Mouse (Mus musculus) ES-Bruce4 (cell line): ENCODE measurements around the gene Cd6. TPM values are rescaled to one million over a fixed set of nuclear protein-coding genes. Genes with fewer than 3 reads are reported as not detected.

Experiments
- H3K27ac ChIP-seq: 2 replicates; pipeline ENCODE4 v1.5.1; 2012; ENCODE audit warnings: low read length, inconsistent platforms; ENCODE audit not compliant: insufficient read depth
- H3K27me3 ChIP-seq: 2 replicates; pipeline ENCODE4 v1.6.1; 2012; ENCODE audit warnings: mild to moderate bottlenecking, low read length, inconsistent platforms; ENCODE audit not compliant: control insufficient read depth, poor library complexity, insufficient read depth, severe bottlenecking
- H3K36me3 ChIP-seq: 2 replicates; pipeline ENCODE4 v1.6.1; 2012; ENCODE audit warnings: inconsistent platforms, mild to moderate bottlenecking, low read length, moderate library complexity; ENCODE audit not compliant: control insufficient read depth, poor library complexity, insufficient read depth, severe bottlenecking
- H3K4me1 ChIP-seq: one replicate; pipeline ENCODE4 v1.8.1; 2011; ENCODE audit warnings: low read length; ENCODE audit not compliant: control insufficient read depth, insufficient read depth
- H3K4me3 ChIP-seq: 2 replicates; pipeline ENCODE4 v1.5.1; 2011; ENCODE audit warnings: low read depth, mild to moderate bottlenecking, low read length
- H3K9ac ChIP-seq: 2 replicates; pipeline ENCODE4 v1.6.1; 2012; ENCODE audit warnings: low read depth, mild to moderate bottlenecking, inconsistent platforms; ENCODE audit not compliant: poor library complexity, severe bottlenecking
- H3K9me3 ChIP-seq: replicated peaks from 2 replicates; pipeline ENCODE4 v1.6.1; 2012; ENCODE audit warnings: mild to moderate bottlenecking, low read length, inconsistent platforms; ENCODE audit not compliant: control insufficient read depth, poor library complexity, insufficient read depth, severe bottlenecking
- CTCF ChIP-seq: IDR thresholded peaks from one replicate; pipeline ENCODE4 v1.8.1; 2011; ENCODE audit warnings: low read depth, low read length
- EP300 ChIP-seq: IDR thresholded peaks from 2 replicates; pipeline ENCODE4 v1.6.1; 2011; ENCODE audit warnings: low read depth, low read length; ENCODE audit not compliant: insufficient read depth
- POLR2A ChIP-seq: IDR thresholded peaks from one replicate; pipeline ENCODE4 v1.8.1; 2011; ENCODE audit warnings: low read length; ENCODE audit not compliant: insufficient read depth
- polyA plus RNA-seq: library from polyadenylated mRNA; stranded (reverse); fragments of >200 nt; gene quantifications from 2 replicates; pipeline ENCODE4 v1.2.4, GENCODE M21; 2011; ENCODE audit warnings: low read depth; ENCODE audit not compliant: missing spikeins, insufficient read depth, insufficient read length

The Cd6 gene
- polyA plus RNA-seq, 1 experiment: not detected

DNA sequence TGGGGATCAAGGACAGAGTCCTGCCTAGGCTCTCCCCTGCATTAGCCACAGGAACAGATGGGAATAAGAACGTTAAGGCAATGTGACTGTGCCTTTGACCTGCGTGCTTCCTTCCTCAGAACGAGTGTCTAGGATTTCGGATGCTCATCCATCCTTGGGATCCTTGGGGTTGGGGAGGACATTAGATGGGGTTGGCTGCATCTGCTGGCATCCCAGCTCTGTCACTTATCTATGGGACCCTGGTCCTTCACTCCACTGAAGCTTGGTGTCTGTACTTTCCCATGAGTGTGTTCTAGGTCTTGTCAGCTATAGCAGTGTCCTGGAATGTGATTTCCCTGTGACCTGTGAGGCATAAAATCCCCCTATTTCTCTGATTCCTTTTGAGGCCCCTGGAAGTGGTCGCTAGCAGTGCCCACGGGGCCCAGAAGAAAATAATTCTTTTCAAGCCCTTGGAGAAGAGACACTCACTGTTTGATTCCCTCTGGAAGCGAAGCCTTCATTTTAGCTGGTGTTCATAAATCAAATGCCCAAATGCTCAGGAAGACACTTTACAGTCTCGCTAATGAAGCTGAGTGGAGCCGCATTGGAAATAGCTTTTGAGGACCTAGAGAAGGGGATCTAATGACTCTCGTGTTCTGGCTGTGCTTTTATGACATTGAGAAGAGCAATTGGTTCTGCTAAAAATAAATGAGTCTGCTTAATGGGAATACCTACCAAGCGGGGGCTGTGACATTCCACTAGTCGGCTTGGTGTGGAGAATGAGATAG lies 60.2 kb downstream of the Cd6 start:
- no peak overlapping the region for H3K27ac ChIP-seq

DNA sequence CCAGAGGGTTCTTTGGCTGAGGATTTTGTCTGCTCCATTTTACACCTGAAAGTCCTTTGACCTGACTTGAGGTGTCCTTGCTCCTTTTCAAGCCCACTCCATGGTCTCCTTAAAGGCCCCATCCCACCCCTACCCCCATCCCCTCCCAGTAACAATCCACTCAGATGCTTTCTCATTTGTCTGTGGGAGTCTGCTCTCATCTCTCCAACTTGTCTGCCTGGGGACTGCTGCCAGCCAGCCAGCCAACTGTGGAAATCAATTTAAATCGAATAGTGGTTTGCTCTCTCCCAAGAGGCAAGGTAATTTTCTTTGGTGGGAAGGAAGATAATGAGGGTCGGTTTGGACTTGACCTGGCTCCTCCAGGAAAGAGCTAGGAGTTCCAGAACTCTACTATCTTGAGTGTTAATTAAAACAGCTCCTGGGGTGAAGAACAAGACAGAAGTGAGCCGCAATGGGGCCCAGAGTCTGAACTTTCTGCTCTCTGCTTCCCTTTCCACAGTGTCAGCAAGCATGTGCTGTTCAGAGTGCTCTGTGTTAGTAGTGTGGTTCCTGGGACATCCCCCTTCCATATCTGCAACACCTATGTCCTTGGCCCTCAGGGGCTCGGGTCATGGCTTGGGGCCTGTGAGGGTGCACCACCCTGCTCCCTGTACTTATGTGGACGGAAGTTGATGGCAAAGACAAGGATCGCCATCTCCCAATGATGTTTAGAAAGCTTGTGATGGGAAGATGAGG lies 61.0 kb downstream of the Cd6 start:
- Histone ChIP-seq H3K27me3 (no peaks in the 10 kb centered on the region), H3K9me3 (no peaks in the 10 kb centered on the region), H3K36me3 (no peaks in the 10 kb centered on the region), H3K4me3 (no peak overlapping the region), H3K9ac (no peak overlapping the region), H3K27ac (no peak overlapping the region), H3K4me1 (no peaks in the 10 kb centered on the region)
- no peak for TF ChIP-seq EP300

More for the DNA sequence above, 60.2 kb downstream of the Cd6 start:
- no peaks in the 10 kb centered on the region for H3K4me1 ChIP-seq
- TF ChIP-seq CTCF (no peak), EP300 (no peak), POLR2A (no peak)
- H3K36me3 ChIP-seq: no peaks in the 10 kb centered on the region
- no peak overlapping the region for H3K4me3 ChIP-seq
- no peaks in the 10 kb centered on the region for H3K9me3 ChIP-seq
- no peak overlapping the region for H3K9ac ChIP-seq
- no peaks in the 10 kb centered on the region for H3K27me3 ChIP-seq

GRCm38 (mm10) chr19:10767631-10768030 lies 62.2 kb downstream of the Cd6 start:
- no peak overlapping the region for H3K27ac ChIP-seq
- H3K4me1 ChIP-seq: no peaks in the 10 kb centered on the region
- H3K36me3 ChIP-seq: no peaks in the 10 kb centered on the region
- no peak overlapping the region for H3K4me3 ChIP-seq
- H3K9ac ChIP-seq: no peak overlapping the region
- H3K9me3 ChIP-seq: no peaks in the 10 kb centered on the region
- no peak for TF ChIP-seq CTCF
- TF ChIP-seq EP300: no peak
- H3K27me3 ChIP-seq: no peaks in the 10 kb centered on the region

DNA sequence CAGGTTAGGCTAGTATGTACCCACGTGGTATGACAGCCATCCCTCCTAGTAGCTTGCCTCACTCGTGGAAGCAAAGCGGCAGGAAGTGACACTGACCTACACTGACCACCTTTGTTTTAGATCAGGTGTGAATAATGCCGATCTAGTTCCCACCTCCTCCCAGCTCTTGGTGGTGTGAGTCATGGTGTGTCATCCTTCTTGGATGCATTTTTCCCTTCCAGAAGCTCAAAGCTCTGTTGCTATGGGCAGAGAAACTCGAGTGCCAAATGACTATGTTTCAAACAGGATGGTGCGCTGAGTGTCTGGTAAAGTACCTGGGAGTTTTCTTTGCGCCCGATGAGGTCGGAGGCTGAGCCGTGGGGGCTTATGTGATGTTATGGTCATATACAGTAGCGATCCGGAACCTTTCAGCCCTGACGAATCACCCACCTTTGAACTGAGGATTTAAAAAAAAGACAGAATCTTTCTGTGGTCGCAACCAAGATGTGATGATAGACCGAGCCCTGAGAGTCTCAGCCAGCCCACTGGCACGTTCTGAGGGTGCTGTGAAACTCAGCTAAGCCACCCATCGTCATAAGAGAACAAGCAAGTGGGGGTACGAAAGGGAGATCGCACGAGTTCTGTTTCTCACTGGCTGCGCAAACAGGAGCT lies 66.4 kb downstream of the Cd6 start:
- Histone ChIP-seq H3K4me3 (no peak overlapping the region), H3K27me3 (no peaks in the 10 kb centered on the region), H3K9ac (no peak overlapping the region), H3K9me3 (no peaks in the 10 kb centered on the region), H3K36me3 (no peaks in the 10 kb centered on the region), H3K4me1 (no peaks in the 10 kb centered on the region), H3K27ac (no peak overlapping the region)
- TF ChIP-seq POLR2A: no peak
- TF ChIP-seq EP300: no peak
- no peak for TF ChIP-seq CTCF

DNA sequence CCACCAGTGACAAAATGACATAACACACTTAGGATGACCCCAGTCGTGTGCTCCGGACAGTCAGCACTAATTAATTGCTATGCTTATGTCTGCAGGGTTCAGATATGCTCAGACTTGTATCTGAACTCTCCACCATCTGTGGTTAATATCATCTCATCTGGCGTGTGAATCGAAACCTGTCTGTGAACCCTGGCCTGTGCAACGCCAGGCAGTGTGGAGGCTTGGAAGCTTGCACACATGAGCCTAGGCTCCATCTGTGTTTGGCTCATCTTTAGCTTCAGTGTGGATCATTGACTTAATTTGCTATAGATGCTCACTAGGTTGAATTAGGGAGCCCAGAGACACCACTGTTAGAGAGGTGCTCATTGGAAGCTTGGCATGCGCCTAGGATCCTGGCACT lies 67.4 kb downstream of the Cd6 start:
- Histone ChIP-seq H3K27ac (no peak overlapping the region), H3K4me3 (no peak overlapping the region), H3K9me3 (no peaks in the 10 kb centered on the region), H3K36me3 (no peaks in the 10 kb centered on the region), H3K27me3 (no peaks in the 10 kb centered on the region), H3K4me1 (no peaks in the 10 kb centered on the region), H3K9ac (no peak overlapping the region)
- TF ChIP-seq EP300 (no peak), POLR2A (no peak), CTCF (no peak)
